Mouse (Mus musculus): ENCODE results near the gene Vmac. TPM values are rescaled to one million over a fixed set of nuclear protein-coding genes. Genes with fewer than 3 reads are reported as not detected.
A peak's percentile ranks its signal among the peaks of the same experiment; 100 is the strongest.

The Vmac gene
- polyA plus RNA-seq, 1 experiment from 2014 or later: 5.3 TPM

- WGBS (ENCODE audit: missing documents): 87% methylated on average over 4 of the region's 4 CpGs
- peaks cover 100% of the 10 kb centered on the region for H3K79me2 ChIP-seq (ENCODE audit: inconsistent target)
- no peak overlapping the region for H3K4me3 ChIP-seq (ENCODE audit: inconsistent target)
- H3K36me3 ChIP-seq (ENCODE audit: inconsistent target): peaks cover 54% of the 10 kb centered on the region
- H3K27ac ChIP-seq: no peak overlapping the region
Measured at GRCm38 (mm10) chr17:56686801-56687200, 31.0 kb downstream of the Vmac start.

GRCm38 (mm10) chr17:56684649-56685048, 33.2 kb downstream of the Vmac start:
- peaks cover 52% of the 10 kb centered on the region for H3K36me3 ChIP-seq (ENCODE audit: inconsistent target)
- 96% methylated on average over 2 of the region's 2 CpGs for WGBS (ENCODE audit: missing documents)

GRCm38 (mm10) chr17:56683546-56684140, 34.2 kb downstream of the Vmac start:
- Histone ChIP-seq H3K79me2 (ENCODE audit: inconsistent target) (peaks cover 100% of the 10 kb centered on the region), H3K27ac (no peak overlapping the region), H3K36me3 (ENCODE audit: inconsistent target) (peaks cover 51% of the 10 kb centered on the region), H3K4me3 (ENCODE audit: inconsistent target) (no peak overlapping the region)
- WGBS (ENCODE audit: missing documents): 91% methylated on average over 5 of the region's 5 CpGs

More at GRCm38 (mm10) chr17:56684649-56685048, 33.2 kb downstream of the Vmac start:
- peaks cover 100% of the 10 kb centered on the region for H3K79me2 ChIP-seq (ENCODE audit: inconsistent target)
- no peak overlapping the region for H3K27ac ChIP-seq
- no peak overlapping the region for H3K4me3 ChIP-seq (ENCODE audit: inconsistent target)

GRCm38 (mm10) chr17:56682880-56683279, 34.9 kb downstream of the Vmac start:
- WGBS (ENCODE audit: missing documents): 93% methylated on average over 3 of the region's 3 CpGs
- peaks cover 100% of the 10 kb centered on the region for H3K79me2 ChIP-seq (ENCODE audit: inconsistent target)
- peaks cover 43% of the 10 kb centered on the region for H3K36me3 ChIP-seq (ENCODE audit: inconsistent target)
- H3K27ac ChIP-seq: no peak overlapping the region
- H3K4me3 ChIP-seq (ENCODE audit: inconsistent target): no peak overlapping the region

- Histone ChIP-seq H3K27ac (no peak overlapping the region), H3K4me3 (ENCODE audit: inconsistent target) (no peak overlapping the region), H3K79me2 (ENCODE audit: inconsistent target) (peaks cover 100% of the 10 kb centered on the region), H3K36me3 (ENCODE audit: inconsistent target) (peaks cover 39% of the 10 kb centered on the region)
- WGBS (ENCODE audit: missing documents): 88% methylated on average over 4 of the region's 4 CpGs
Measured at GRCm38 (mm10) chr17:56681791-56682190, 36.0 kb downstream of the Vmac start.

GRCm38 (mm10) chr17:56673647-56674416, 44.0 kb downstream of the Vmac start:
- Histone ChIP-seq H3K4me3 (ENCODE audit: inconsistent target) (peak overlapping the region; percentile 76), H3K79me2 (ENCODE audit: inconsistent target) (peaks cover 53% of the 10 kb centered on the region), H3K36me3 (ENCODE audit: inconsistent target) (peaks cover 7% of the 10 kb centered on the region; the same call in 1 of the 2 replicates), H3K27ac (peak overlapping the region; percentile 36)
- under 1% methylated on average over 35 of the region's 37 CpGs for WGBS (ENCODE audit: missing documents)

GRCm38 (mm10) chr17:56672941-56673646, 44.7 kb downstream of the Vmac start, which contains the start of gene Ranbp3:
TSS of gene Ranbp3 (plus strand) at chr17:56673294.
- H3K36me3 ChIP-seq (ENCODE audit: inconsistent target): peaks cover 7% of the 10 kb centered on the region; the same call in 1 of the 2 replicates
- H3K27ac ChIP-seq: peak within 1 kb of the TSS; percentile 59
- H3K79me2 ChIP-seq (ENCODE audit: inconsistent target): peaks cover 45% of the 10 kb centered on the region
- H3K4me3 ChIP-seq (ENCODE audit: inconsistent target): peak within 1 kb of the TSS; percentile 76
- under 1% methylated on average over 62 of the region's 66 CpGs for WGBS (ENCODE audit: missing documents)

GRCm38 (mm10) chr17:56669766-56670165, 48.1 kb downstream of the Vmac start:
- Histone ChIP-seq H3K27ac (no peak overlapping the region), H3K79me2 (ENCODE audit: inconsistent target) (peaks cover 12% of the 10 kb centered on the region), H3K4me3 (ENCODE audit: inconsistent target) (no peak overlapping the region), H3K36me3 (ENCODE audit: inconsistent target) (no peaks in the 10 kb centered on the region)
- WGBS (ENCODE audit: missing documents): 94% methylated on average over 8 of the region's 8 CpGs

GRCm38 (mm10) chr17:56668384-56669144, 49.3 kb downstream of the Vmac start:
- Histone ChIP-seq H3K36me3 (ENCODE audit: inconsistent target) (no peaks in the 10 kb centered on the region), H3K4me3 (ENCODE audit: inconsistent target) (peak overlapping the region; percentile 21), H3K27ac (no peak overlapping the region), H3K79me2 (ENCODE audit: inconsistent target) (no peaks in the 10 kb centered on the region; the same call in 1 of the 2 replicates)
- 8% methylated on average over 31 of the region's 31 CpGs for WGBS (ENCODE audit: missing documents)

- H3K27ac ChIP-seq: no peak overlapping the region
- no peak overlapping the region for H3K4me3 ChIP-seq (ENCODE audit: inconsistent target)
- H3K36me3 ChIP-seq (ENCODE audit: inconsistent target): no peaks in the 10 kb centered on the region
- 72% methylated on average over 3 of the region's 3 CpGs for WGBS (ENCODE audit: missing documents)
- H3K79me2 ChIP-seq (ENCODE audit: inconsistent target): no peaks in the 10 kb centered on the region
Measured at GRCm38 (mm10) chr17:56667591-56667990, 50.2 kb downstream of the Vmac start.

- no peak overlapping the region for H3K4me3 ChIP-seq (ENCODE audit: inconsistent target)
- WGBS (ENCODE audit: missing documents): 90% methylated on average over 4 of the region's 4 CpGs
- no peak overlapping the region for H3K27ac ChIP-seq
Measured at GRCm38 (mm10) chr17:56666384-56666783, 51.4 kb downstream of the Vmac start.

GRCm38 (mm10) chr17:56664333-56664732, 53.5 kb downstream of the Vmac start:
- Histone ChIP-seq H3K36me3 (ENCODE audit: inconsistent target) (no peaks in the 10 kb centered on the region), H3K79me2 (ENCODE audit: inconsistent target) (no peaks in the 10 kb centered on the region), H3K4me3 (ENCODE audit: inconsistent target) (no peak overlapping the region), H3K27ac (no peak overlapping the region)
- 53% methylated on average over 10 of the region's 10 CpGs for WGBS (ENCODE audit: missing documents)

More at GRCm38 (mm10) chr17:56666384-56666783, 51.4 kb downstream of the Vmac start:
- Histone ChIP-seq H3K79me2 (ENCODE audit: inconsistent target) (no peaks in the 10 kb centered on the region), H3K36me3 (ENCODE audit: inconsistent target) (no peaks in the 10 kb centered on the region)

Measured in macrophage (primary cell).